Mouse (Mus musculus) midbrain, postnatal 0 days (tissue): ENCODE results near the gene Olfr313. TPM values are rescaled to one million over a fixed set of nuclear protein-coding genes. Genes with fewer than 3 reads are reported as not detected.
"Not testable (repeated sequence)": the region's sequence is repeated elsewhere in the genome, so short reads cannot be mapped to it uniquely, and the experiment has no call there.

ENCODE experiments used
- ATAC-seq: fragments of 200-750 bp; cut with Nextera tagmentation; 2 replicates; pipeline ENCODE4 v1.8.0; 2017; ENCODE audit warnings: moderate number of reproducible peaks, mild to moderate bottlenecking, moderate TSS enrichment, moderate library complexity; ENCODE audit not compliant: low FRiP score
- DNase-seq: peaks from one replicate; pipeline ENCODE4 v3.0.0-alpha.2; 2015; ENCODE audit warnings: low spot score
- H3K27ac ChIP-seq: fragments of 300-500 bp; sonication (generic); 2 replicates; pipeline ENCODE4 v1.5.1; 2014; ENCODE audit warnings: low read depth, mild to moderate bottlenecking, low read length, mixed read lengths
- H3K27me3 ChIP-seq: fragments of 300-500 bp; sonication (generic); 2 replicates; pipeline ENCODE4 v1.6.1; 2014; ENCODE audit warnings: low read length, control low read depth, mixed read lengths; ENCODE audit not compliant: insufficient read depth
- H3K36me3 ChIP-seq: fragments of 300-500 bp; sonication (generic); 2 replicates; pipeline ENCODE4 v1.6.1; 2014; ENCODE audit warnings: low read length, control low read depth, mixed read lengths; ENCODE audit not compliant: insufficient read depth
- H3K4me1 ChIP-seq: fragments of 300-500 bp; sonication (generic); 2 replicates; pipeline ENCODE4 v1.6.1; 2014; ENCODE audit warnings: mild to moderate bottlenecking, control low read depth, antibody characterized with exemption, low read length, mixed read lengths; ENCODE audit not compliant: insufficient read depth
- H3K4me2 ChIP-seq: fragments of 300-500 bp; sonication (generic); 2 replicates; pipeline ENCODE4 v1.6.1; 2014; ENCODE audit warnings: low read depth, mild to moderate bottlenecking, low read length, mixed read lengths; ENCODE audit not compliant: poor library complexity, severe bottlenecking
- H3K4me3 ChIP-seq: fragments of 300-500 bp; sonication (generic); 2 replicates; pipeline ENCODE4 v1.5.1; 2014; ENCODE audit warnings: low read depth, mild to moderate bottlenecking, low read length, moderate library complexity
- H3K9ac ChIP-seq: fragments of 300-500 bp; sonication (generic); replicated peaks from 2 replicates; pipeline ENCODE4 v1.6.1; 2014; ENCODE audit warnings: mild to moderate bottlenecking, low read length, moderate library complexity, mixed read lengths; ENCODE audit not compliant: poor library complexity, severe bottlenecking
- H3K9me3 ChIP-seq: fragments of 300-500 bp; sonication (generic); 2 replicates; pipeline ENCODE4 v1.6.1; 2016; ENCODE audit warnings: low read length, control low read depth
- CTCF ChIP-seq: IDR thresholded peaks from 2 replicates; pipeline ENCODE4 v1.5.1; 2016; ENCODE audit warnings: antibody characterized with exemption, mild to moderate bottlenecking
- WGBS: fragments of 180-500 bp; shearing (Covaris S2); extraction: QIAGEN DNeasy Blood & Tissue Kit; methylation state at CpG from one replicate; pipeline ENCODE4 v1.1.7; 2014; 5-methylcytosine and 5-hydroxymethylcytosine counted together
- polyA plus RNA-seq: library from polyadenylated mRNA; unstranded; fragments of >200 nt; fragmentation: Nextera tagmentation; extraction: Ambion mirVana; gene quantifications from 2 replicates; pipeline ENCODE4 v1.2.1, GENCODE M21; 2015
- total RNA-seq: library from RNA; depleted of rRNA; stranded (reverse); fragments of >200 nt; gene quantifications from 2 replicates; pipeline ENCODE4 v1.2.3, GENCODE M21; 2014

Gene Olfr313
- total and polyA plus RNA-seq, 2 experiments from 2014 or later: not detected

DNA sequence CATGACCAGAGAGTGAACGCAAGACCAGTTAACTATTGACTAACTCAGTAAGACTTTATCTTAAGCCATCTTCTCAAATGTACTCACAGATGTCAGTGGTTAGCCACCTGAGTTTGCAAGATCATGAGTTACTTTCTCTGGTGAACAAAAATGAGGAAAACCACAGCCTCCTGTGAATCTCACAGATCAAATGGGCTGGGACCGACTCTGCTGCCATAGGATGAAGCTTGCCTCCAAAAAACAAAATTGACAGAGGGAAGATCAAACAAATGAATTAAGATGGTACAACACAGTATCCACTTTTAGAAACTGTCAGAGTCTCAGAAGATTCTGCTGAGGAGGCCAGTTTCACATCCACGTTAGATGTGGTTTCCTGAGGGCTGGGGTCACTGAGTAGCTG is 15.0 kb downstream of the Olfr313 start:
- no peaks in the 10 kb centered on the region for H3K36me3 ChIP-seq
- H3K4me3 ChIP-seq: no peak overlapping the region
- WGBS: 86% methylated on average over 3 of the region's 3 CpGs
- H3K4me1 ChIP-seq: no peaks in the 10 kb centered on the region
- H3K27me3 ChIP-seq: no peaks in the 10 kb centered on the region
- H3K9ac ChIP-seq: no peak overlapping the region
- no peak for TF ChIP-seq CTCF
- H3K27ac ChIP-seq: no peak overlapping the region
- ATAC-seq: no peak
- H3K4me2 ChIP-seq: no peak overlapping the region
- no peaks in the 10 kb centered on the region for H3K9me3 ChIP-seq
- DNase-seq: no peak

DNA sequence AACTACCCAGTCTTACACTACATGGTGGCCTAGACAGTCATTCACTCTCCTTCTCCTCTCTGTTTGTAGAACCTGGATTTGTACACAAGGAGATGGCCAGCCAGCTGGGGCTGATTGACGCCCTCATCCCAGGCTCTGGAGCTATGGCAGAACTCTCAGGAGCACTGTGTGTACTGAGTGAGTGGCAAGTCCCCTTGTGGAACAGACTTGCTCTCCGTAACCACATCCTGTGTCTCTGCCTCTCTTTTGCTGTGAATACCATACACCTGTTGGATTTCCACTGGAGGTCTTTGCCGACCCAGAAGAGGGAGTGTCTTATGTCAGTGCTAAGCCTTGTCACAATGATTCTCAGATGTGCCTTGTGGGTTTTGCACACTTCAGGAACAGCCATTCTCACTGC is 17.7 kb downstream of the Olfr313 start:
- not testable (repeated sequence) for H3K27ac ChIP-seq, H3K36me3 ChIP-seq, H3K9ac ChIP-seq, H3K9me3 ChIP-seq, H3K4me3 ChIP-seq, H3K4me1 ChIP-seq, H3K4me2 ChIP-seq, H3K27me3 ChIP-seq, ATAC-seq, DNase-seq
- 76% methylated on average over 2 of the region's 3 CpGs for WGBS

- not testable (repeated sequence) for ATAC-seq, DNase-seq
Measured at GRCm38 (mm10) chr11:58838951-58839350, 24.2 kb downstream of the Olfr313 start, which contains the start of gene Olfr311. Gene Olfr311 (plus strand): TSS chr11:58839251.

GRCm38 (mm10) chr11:58846919-58847461 is 32.2 kb downstream of the Olfr313 start, which contains the start of gene Gm12258:
Gene Gm12258 (plus strand): TSS chr11:58847158.
- under 1% methylated on average over 24 of the region's 24 CpGs for WGBS
- Histone ChIP-seq H3K4me1 (peaks cover 10% of the 10 kb centered on the region; the same call in 1 of the 2 replicates), H3K9ac (peak within 1 kb of the TSS; percentile 93), H3K9me3 (no peaks in the 10 kb centered on the region), H3K27ac (peak within 1 kb of the TSS; percentile 90), H3K36me3 (peaks cover 11% of the 10 kb centered on the region), H3K4me2 (peak within 1 kb of the TSS; percentile 83), H3K4me3 (peak within 1 kb of the TSS; percentile 81), H3K27me3 (no peaks in the 10 kb centered on the region)
- peak; percentile 100 for ATAC-seq
- DNase-seq: peak; percentile 99
- no peak for TF ChIP-seq CTCF

More at GRCm38 (mm10) chr11:58838951-58839350, 24.2 kb downstream of the Olfr313 start, which contains the start of gene Olfr311:
- not testable (repeated sequence) for H3K9me3 ChIP-seq, H3K4me3 ChIP-seq, H3K4me2 ChIP-seq, H3K36me3 ChIP-seq, H3K27ac ChIP-seq, H3K9ac ChIP-seq, H3K27me3 ChIP-seq, H3K4me1 ChIP-seq

- H3K9me3 ChIP-seq: no peaks in the 10 kb centered on the region
- H3K27ac ChIP-seq: peak overlapping the region; percentile 90
- DNase-seq: no peak
Measured at GRCm38 (mm10) chr11:58847636-58848035, 32.8 kb downstream of the Olfr313 start.

DNA sequence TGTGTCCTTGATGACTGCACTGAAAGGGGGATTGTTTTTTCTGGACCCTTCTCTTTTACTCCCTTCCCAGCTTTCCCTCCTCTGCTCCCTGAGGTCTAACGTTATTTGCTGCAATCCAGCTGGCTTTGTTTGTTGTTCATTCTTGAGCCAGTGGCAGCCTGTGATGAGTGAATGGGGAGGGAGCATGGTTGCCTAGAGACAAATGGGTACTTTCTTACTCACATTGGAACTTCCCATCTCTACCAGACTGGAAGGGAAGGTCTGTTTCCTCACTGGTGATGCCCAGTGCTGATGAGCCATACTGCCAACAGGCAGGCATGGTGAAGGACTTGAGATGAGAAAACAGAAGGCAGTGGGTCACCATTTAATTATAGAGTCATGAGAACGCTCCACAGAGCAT is 34.9 kb downstream of the Olfr313 start:
- Histone ChIP-seq H3K4me3 (no peak overlapping the region), H3K9me3 (no peaks in the 10 kb centered on the region), H3K4me2 (no peak overlapping the region), H3K9ac (no peak overlapping the region), H3K27me3 (no peaks in the 10 kb centered on the region), H3K4me1 (peaks cover 10% of the 10 kb centered on the region; the same call in 1 of the 2 replicates), H3K27ac (no peak overlapping the region), H3K36me3 (peaks cover 15% of the 10 kb centered on the region)
- ATAC-seq (no peak), DNase-seq (no peak)
- WGBS: 79% methylated on average over 2 of the region's 2 CpGs
- no peak for TF ChIP-seq CTCF

More at GRCm38 (mm10) chr11:58847636-58848035, 32.8 kb downstream of the Olfr313 start:
- ATAC-seq: peak; percentile 33; the same call in 1 of the 2 replicates
- Histone ChIP-seq H3K9ac (peak overlapping the region; percentile 93), H3K4me3 (peak overlapping the region; percentile 81), H3K36me3 (peaks cover 11% of the 10 kb centered on the region), H3K4me2 (peak overlapping the region; percentile 83), H3K4me1 (peaks cover 10% of the 10 kb centered on the region; the same call in 1 of the 2 replicates), H3K27me3 (no peaks in the 10 kb centered on the region)
- no peak for TF ChIP-seq CTCF
- 43% methylated on average over 9 of the region's 9 CpGs for WGBS
